Mouse (Mus musculus) liver, embryonic 14.5 days (tissue): Measurements from ENCODE around the gene Upf1. TPM values are rescaled to one million over a fixed set of nuclear protein-coding genes. Genes with fewer than 3 reads are reported as not detected.

Experiments used
- ATAC-seq: fragments of 200-750 bp; cut with Nextera tagmentation; 2 replicates; pipeline ENCODE4 v1.8.0; 2017; ENCODE audit warnings: moderate number of reproducible peaks, mild to moderate bottlenecking, moderate library complexity; ENCODE audit not compliant: insufficient read depth
- DNase-seq, 3 experiments: peaks; one replicate each; pipeline ENCODE4 v3.0.0-alpha.2; 2012 to 2013; ENCODE audit warnings: low read depth in 3 of 3, low spot score in 3 of 3
- H3K27ac ChIP-seq: fragments of 300-500 bp; sonication (generic); 2 replicates; pipeline ENCODE4 v1.5.1; 2014; ENCODE audit warnings: moderate library complexity, mild to moderate bottlenecking, control low read depth, inconsistent platforms
- H3K27me3 ChIP-seq: fragments of 300-500 bp; sonication (generic); 2 replicates; pipeline ENCODE4 v1.6.1; 2014; ENCODE audit warnings: mild to moderate bottlenecking, low read length, moderate library complexity; ENCODE audit not compliant: control insufficient read depth, insufficient read depth
- H3K36me3 ChIP-seq: fragments of 300-500 bp; sonication (generic); replicated peaks from 2 replicates; pipeline ENCODE4 v1.6.1; 2014; ENCODE audit warnings: low read depth; ENCODE audit not compliant: control insufficient read depth, insufficient read depth
- H3K4me1 ChIP-seq, 2 experiments: fragments of 200-500 bp in 1 of 2; fragments of 300-500 bp in 1 of 2; sonication (generic) in 1 of 2; replicated peaks; 2 replicates each; pipeline ENCODE4 v1.6.1; 2012 to 2014; ENCODE audit warnings: antibody characterized with exemption in 1 of 2, inconsistent platforms in 1 of 2, low read length in 1 of 2; ENCODE audit not compliant: control insufficient read depth in 2 of 2, insufficient read depth in 2 of 2
- H3K4me2 ChIP-seq: fragments of 300-500 bp; sonication (generic); 2 replicates; pipeline ENCODE4 v1.6.1; 2014; ENCODE audit warnings: low read depth, mild to moderate bottlenecking, control low read depth, moderate library complexity
- H3K4me3 ChIP-seq, 2 experiments: fragments of 200-500 bp in 1 of 2; fragments of 300-500 bp in 1 of 2; sonication (generic) in 1 of 2; 2 replicates each; pipeline ENCODE4 v1.5.1; 2012 to 2014; ENCODE audit warnings: low read depth in 2 of 2, low read length in 2 of 2, mild to moderate bottlenecking in 2 of 2, control low read depth in 1 of 2, inconsistent platforms in 1 of 2, moderate library complexity in 1 of 2; ENCODE audit not compliant: insufficient read depth in 1 of 2
- H3K9ac ChIP-seq: fragments of 300-500 bp; sonication (generic); replicated peaks from 2 replicates; pipeline ENCODE4 v1.6.1; 2014; ENCODE audit warnings: mild to moderate bottlenecking, control low read depth, moderate library complexity
- H3K9me3 ChIP-seq: fragments of 300-500 bp; sonication (generic); 2 replicates; pipeline ENCODE4 v1.6.1; 2016; ENCODE audit warnings: low read length, mixed read lengths; ENCODE audit not compliant: control insufficient read depth
- CTCF ChIP-seq: IDR thresholded peaks from 2 replicates; pipeline ENCODE4 v1.5.1; 2016; ENCODE audit warnings: antibody characterized with exemption, low read depth, control low read depth
- EP300 ChIP-seq: IDR thresholded peaks from 2 replicates; pipeline ENCODE4 v1.6.1; 2016; ENCODE audit warnings: antibody characterized with exemption, low read depth
- WGBS: fragments of 180-500 bp; shearing (Covaris S2); extraction: QIAGEN DNeasy Blood & Tissue Kit; methylation state at CpG from one replicate; pipeline ENCODE4 v1.1.7; 2014; ENCODE audit not compliant: insufficient replicate concordance; 5-methylcytosine and 5-hydroxymethylcytosine counted together
- polyA plus RNA-seq, 2 experiments: library from polyadenylated mRNA; depleted of rRNA in 1 of 2; stranded (reverse) in 1 of 2; unstranded in 1 of 2; fragments of >200 nt; fragmentation: Nextera tagmentation in 1 of 2; extraction: Ambion mirVana in 1 of 2; gene quantifications; 2 replicates each; pipeline versions ENCODE4 v1.2.1 to v1.2.3; 2012 to 2014

Gene Upf1
- polyA plus RNA-seq, 2 experiments = 9.3 to 14.1 TPM

GRCm38 (mm10) chr8:70393087-70393486 lies 40.0 kb upstream of the Upf1 start:
- Histone ChIP-seq H3K4me3 (no peak overlapping the region), H3K36me3 (no peaks in the 10 kb centered on the region), H3K27me3 (no peaks in the 10 kb centered on the region), H3K4me1 (no peaks in the 10 kb centered on the region), H3K4me2 (no peak overlapping the region), H3K9ac (no peak overlapping the region), H3K9me3 (no peaks in the 10 kb centered on the region), H3K27ac (no peak overlapping the region)
- TF ChIP-seq EP300 (no peak), CTCF (no peak)
- WGBS = 81% methylated on average over 5 of the region's 5 CpGs
- ATAC-seq (0 out of 2 replicates have a peak, but pooled peaks have one; percentile 36), DNase-seq (no peak)

DNA sequence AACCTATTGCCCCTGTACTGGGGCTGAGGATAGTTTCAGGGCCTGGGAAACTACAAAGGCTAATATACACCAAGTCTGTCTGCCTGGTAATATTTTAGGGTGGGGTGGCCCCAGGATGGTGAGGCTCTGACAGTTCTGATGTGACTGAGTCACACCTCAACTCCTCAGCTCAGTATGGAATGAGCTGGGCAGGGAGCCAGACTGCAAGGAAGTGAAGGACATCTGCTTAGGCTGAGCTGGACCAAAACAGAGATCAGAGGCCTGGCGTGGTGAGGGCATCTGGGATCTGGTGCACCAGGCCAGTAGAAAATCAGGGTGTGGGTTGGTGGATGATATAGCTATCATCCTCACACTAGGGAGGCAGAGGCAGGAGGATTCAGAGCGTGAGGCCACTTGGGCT lies 36.6 kb upstream of the Upf1 start:
- WGBS = 63% methylated on average over 2 of the region's 2 CpGs
- Histone ChIP-seq H3K36me3 (no peaks in the 10 kb centered on the region), H3K9ac (no peak overlapping the region), H3K4me3 (no peak overlapping the region), H3K9me3 (no peaks in the 10 kb centered on the region), H3K27ac (no peak overlapping the region), H3K27me3 (no peaks in the 10 kb centered on the region), H3K4me1 (no peaks in the 10 kb centered on the region), H3K4me2 (no peak overlapping the region)
- no peak for DNase-seq
- no peak for TF ChIP-seq EP300
- TF ChIP-seq CTCF = no peak
- ATAC-seq = no peak

DNA sequence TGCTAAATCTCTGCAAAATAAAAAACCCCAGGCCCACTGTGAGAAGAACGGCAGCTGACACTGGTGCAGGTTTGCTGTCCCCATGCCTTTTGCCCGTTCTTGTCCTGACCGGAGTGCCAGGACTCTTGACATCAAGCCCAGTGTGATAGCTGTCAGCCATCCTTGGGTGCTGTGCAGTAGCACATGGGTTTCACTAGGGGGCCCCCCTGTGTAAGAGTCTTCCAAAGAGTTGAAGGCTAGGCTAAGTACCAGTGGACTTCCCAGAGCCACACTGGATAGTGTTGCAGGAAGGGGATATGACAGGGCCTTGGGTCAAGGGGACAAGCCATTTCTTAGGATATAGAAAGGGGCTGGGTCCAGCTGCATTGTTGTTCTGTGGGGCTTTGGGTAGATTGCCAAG lies 30.2 kb upstream of the Upf1 start:
- Histone ChIP-seq H3K4me3 (no peak overlapping the region), H3K4me2 (no peak overlapping the region), H3K9me3 (no peaks in the 10 kb centered on the region), H3K27ac (no peak overlapping the region), H3K4me1 (no peaks in the 10 kb centered on the region), H3K27me3 (peaks cover 3% of the 10 kb centered on the region), H3K9ac (no peak overlapping the region), H3K36me3 (no peaks in the 10 kb centered on the region)
- DNase-seq (peak; percentile 43 to 61 (median 49)), ATAC-seq (peak; percentile 51; the same call in 1 of the 2 replicates)
- peak; percentile 93 for TF ChIP-seq CTCF
- TF ChIP-seq EP300 = no peak
- 37% methylated on average over 3 of the region's 3 CpGs for WGBS

GRCm38 (mm10) chr8:70380069-70380468 lies 27.0 kb upstream of the Upf1 start:
- Histone ChIP-seq H3K4me3 (no peak overlapping the region), H3K27ac (no peak overlapping the region), H3K9ac (no peak overlapping the region), H3K9me3 (no peaks in the 10 kb centered on the region), H3K4me1 (no peaks in the 10 kb centered on the region; a peak in 1 of 4 replicates), H3K36me3 (no peaks in the 10 kb centered on the region), H3K4me2 (no peak overlapping the region), H3K27me3 (peaks cover 35% of the 10 kb centered on the region)
- TF ChIP-seq CTCF (no peak), EP300 (no peak)
- 69% methylated on average over 12 of the region's 12 CpGs for WGBS
- no peak for DNase-seq
- ATAC-seq = no peak

DNA sequence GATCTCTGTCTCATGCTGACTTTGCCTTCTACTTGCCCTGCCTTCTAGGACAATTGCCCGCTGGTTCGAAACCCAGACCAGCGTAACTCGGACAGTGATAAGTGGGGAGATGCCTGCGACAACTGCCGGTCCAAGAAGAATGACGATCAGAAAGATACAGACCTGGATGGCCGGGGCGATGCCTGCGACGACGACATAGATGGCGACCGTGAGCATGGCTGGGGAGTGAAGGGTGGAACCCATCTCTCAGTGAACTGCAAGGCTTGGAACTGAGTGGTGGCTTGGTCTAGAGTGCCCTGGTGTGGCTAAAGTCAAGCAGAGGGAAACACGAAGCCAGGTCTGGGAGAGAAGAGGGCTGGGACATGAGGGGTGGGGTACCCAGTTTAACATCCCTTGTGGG lies 24.0 kb upstream of the Upf1 start:
- H3K4me2 ChIP-seq = no peak overlapping the region
- no peaks in the 10 kb centered on the region; a peak in 3 of 4 replicates for H3K4me1 ChIP-seq
- no peak overlapping the region for H3K9ac ChIP-seq
- no peak overlapping the region for H3K4me3 ChIP-seq
- TF ChIP-seq EP300 (no peak), CTCF (peak; percentile 49)
- H3K27ac ChIP-seq = no peak overlapping the region
- 13% methylated on average over 15 of the region's 15 CpGs for WGBS
- ATAC-seq (no peak), DNase-seq (no peak)
- peaks cover 66% of the 10 kb centered on the region for H3K27me3 ChIP-seq
- no peaks in the 10 kb centered on the region for H3K9me3 ChIP-seq
- no peaks in the 10 kb centered on the region for H3K36me3 ChIP-seq
